8 mouse cellular contexts compared by ENCODE assay signal in genomic region chr2:112492856-112493538, GRCm38 (mm10). TPM values are rescaled to one million over a fixed set of nuclear protein-coding genes. Genes with fewer than 3 reads are reported as not detected.
A peak's percentile ranks its signal among the peaks of the same experiment; 100 is the strongest.
DNase-seq lines count a peak whose midpoint lies in the region; ATAC-seq and TF ChIP-seq lines count a peak whose summit lies in the region.

Aven (plus strand) TSS chr2:112492964.

- peak; percentile 87 for DNase-seq in CD4-positive, CD25-positive, alpha-beta regulatory T cell, adult 2 months (ENCODE audit: low read depth, low spot score)
- peak; percentile 93 for DNase-seq in kidney, postnatal 14 days
- DNase-seq in stomach, postnatal 0 days (ENCODE audit: low spot score): peak; percentile 88

- H3K4me3 ChIP-seq in brown adipose tissue, adult 24 weeks (ENCODE audit: insufficient read depth, low read depth, low read length): peak within 1 kb of the TSS; percentile 74
- H3K4me3 ChIP-seq in heart, embryonic 14.5 days (ENCODE audit: control insufficient read depth in 1 of 2, insufficient read depth in 1 of 2, low read depth in 1 of 2, low read length in 2 of 2): peak within 1 kb of the TSS; percentile 84 to 87
- peak within 1 kb of the TSS; percentile 84 for H3K4me3 ChIP-seq in liver, embryonic 16.5 days (ENCODE audit: low read depth, low read length)
- H3K4me3 ChIP-seq in neural tube, embryonic 12.5 days: peak within 1 kb of the TSS; percentile 71
- peak within 1 kb of the TSS; percentile 87 for H3K4me3 ChIP-seq in stomach, postnatal 0 days (ENCODE audit: low read depth, low read length)

- peak; percentile 75 for ATAC-seq in erythroid progenitor cell, adult 5-6 weeks (replicated peaks; ENCODE audit: low FRiP score, poor library complexity, severe bottlenecking)
- ATAC-seq in heart, embryonic 14.5 days (ENCODE audit: insufficient number of reproducible peaks, insufficient read depth, low FRiP score, low read depth): peak; percentile 94
- ATAC-seq in liver, embryonic 16.5 days (ENCODE audit: low read depth): peak; percentile 88
- peak; percentile 96 for ATAC-seq in neural tube, embryonic 12.5 days (ENCODE audit: low FRiP score, low read depth)
- peak; percentile 94 for ATAC-seq in stomach, postnatal 0 days (ENCODE audit: low FRiP score, low TSS enrichment)

- TF ChIP-seq CTCF in stomach, postnatal 0 days (IDR thresholded peaks at IDR 0.05; ENCODE audit: low read depth): peak; percentile 43

- H3K9ac ChIP-seq in heart, embryonic 14.5 days (ENCODE audit: low read length): peak within 1 kb of the TSS; percentile 99
- H3K9ac ChIP-seq in liver, embryonic 16.5 days (ENCODE audit: low read depth, low read length): peak within 1 kb of the TSS; percentile 96
- peak within 1 kb of the TSS; percentile 94 for H3K9ac ChIP-seq in neural tube, embryonic 12.5 days
- H3K9ac ChIP-seq in stomach, postnatal 0 days (ENCODE audit: low read length): peak within 1 kb of the TSS; percentile 99

- peak within 1 kb of the TSS; percentile 85 for H3K4me2 ChIP-seq in heart, embryonic 14.5 days (ENCODE audit: low read length)
- H3K4me2 ChIP-seq in liver, embryonic 16.5 days (ENCODE audit: low read depth, low read length): peak within 1 kb of the TSS; percentile 95
- H3K4me2 ChIP-seq in neural tube, embryonic 12.5 days (replicated peaks): peak within 1 kb of the TSS; percentile 72
- peak within 1 kb of the TSS; percentile 81 for H3K4me2 ChIP-seq in stomach, postnatal 0 days (replicated peaks; ENCODE audit: low read depth)

- no peaks in the 10 kb centered on the region for H3K36me3 ChIP-seq in heart, embryonic 14.5 days (ENCODE audit: control insufficient read depth, insufficient read depth, low read length)
- no peaks in the 10 kb centered on the region for H3K36me3 ChIP-seq in liver, embryonic 16.5 days (ENCODE audit: control insufficient read depth, insufficient read depth)
- H3K36me3 ChIP-seq in neural tube, embryonic 12.5 days: no peaks in the 10 kb centered on the region
- H3K36me3 ChIP-seq in stomach, postnatal 0 days (ENCODE audit: control insufficient read depth, insufficient read depth, low read length): no peaks in the 10 kb centered on the region

- no peaks in the 10 kb centered on the region for H3K9me3 ChIP-seq in heart, embryonic 14.5 days (ENCODE audit: control insufficient read depth, low read length)
- H3K9me3 ChIP-seq in liver, embryonic 16.5 days (replicated peaks; ENCODE audit: control insufficient read depth, low read length): no peaks in the 10 kb centered on the region
- H3K9me3 ChIP-seq in neural tube, embryonic 12.5 days: no peaks in the 10 kb centered on the region
- H3K9me3 ChIP-seq in stomach, postnatal 0 days (ENCODE audit: control insufficient read depth, low read length): no peaks in the 10 kb centered on the region

- WGBS in heart, embryonic 14.5 days: under 1% methylated on average over 77 of the region's 87 CpGs
- under 1% methylated on average over 65 of the region's 87 CpGs for WGBS in liver, embryonic 16.5 days (ENCODE audit: insufficient replicate concordance)
- WGBS in neural tube, embryonic 12.5 days: under 1% methylated on average over 81 of the region's 87 CpGs
- under 1% methylated on average over 41 of the region's 87 CpGs for WGBS in stomach, postnatal 0 days

- no peaks in the 10 kb centered on the region for H3K4me1 ChIP-seq in brown adipose tissue, adult 24 weeks (ENCODE audit: control insufficient read depth, insufficient read depth, insufficient read length, low read length)
- H3K4me1 ChIP-seq in heart, embryonic 14.5 days (ENCODE audit: control insufficient read depth in 2 of 2, insufficient read depth in 2 of 2, low read length in 2 of 2): peaks cover 2 to 7% of the 10 kb centered on the region in 2 experiments; a peak in 1 of 4 replicates
- peaks cover 17% of the 10 kb centered on the region for H3K4me1 ChIP-seq in liver, embryonic 16.5 days (ENCODE audit: control insufficient read depth, low read depth, low read length)
- peaks cover 16% of the 10 kb centered on the region; the same call in 1 of the 2 replicates for H3K4me1 ChIP-seq in neural tube, embryonic 12.5 days
- 0 out of 2 replicates have a peak, but pooled peaks cover 2% of the 10 kb centered on the region for H3K4me1 ChIP-seq in stomach, postnatal 0 days (replicated peaks; ENCODE audit: control insufficient read depth, insufficient read depth)

- no peak for TF ChIP-seq EP300 in stomach, postnatal 0 days (optimal IDR thresholded peaks at IDR 0.05)

- H3K27ac ChIP-seq in brown adipose tissue, adult 24 weeks (replicated peaks; ENCODE audit: low read depth, low read length): peak within 1 kb of the TSS; percentile 91
- H3K27ac ChIP-seq in heart, embryonic 14.5 days (replicated peaks in 1 of 2; ENCODE audit: control insufficient read depth in 1 of 2, insufficient read depth in 1 of 2, low read depth in 2 of 2, low read length in 2 of 2): peak within 1 kb of the TSS; percentile 91 to 100
- H3K27ac ChIP-seq in liver, embryonic 16.5 days (ENCODE audit: low read length): peak within 1 kb of the TSS; percentile 94
- H3K27ac ChIP-seq in neural tube, embryonic 12.5 days: peak within 1 kb of the TSS; percentile 94
- H3K27ac ChIP-seq in stomach, postnatal 0 days (replicated peaks): peak within 1 kb of the TSS; percentile 100

- no peaks in the 10 kb centered on the region for H3K27me3 ChIP-seq in heart, embryonic 14.5 days (ENCODE audit: control insufficient read depth, insufficient read depth, low read length)
- H3K27me3 ChIP-seq in liver, embryonic 16.5 days (ENCODE audit: control insufficient read depth, insufficient read depth, low read depth, low read length): no peaks in the 10 kb centered on the region
- H3K27me3 ChIP-seq in neural tube, embryonic 12.5 days (replicated peaks): no peaks in the 10 kb centered on the region
- H3K27me3 ChIP-seq in stomach, postnatal 0 days (ENCODE audit: control insufficient read depth, insufficient read depth, low read length): no peaks in the 10 kb centered on the region

RNA-seq across cellular contexts. Expression of gene Aven, which starts in this region (rescaled TPM):
- 11.8 and 15.8 TPM in 2 replicates for polyA plus RNA-seq in brown adipose tissue, adult 24 weeks (2012; ENCODE audit: insufficient read depth, insufficient read length, missing spikeins)
- 1.4 TPM in 1 of 2 replicates, not detected in the other for total RNA-seq in erythroid progenitor cell, adult 5-6 weeks (2015; ENCODE audit: low replicate concordance)
- 2.3 and 5.1 TPM in 2 replicates for total RNA-seq in erythroid progenitor cell, adult 5-6 weeks (2017; ENCODE audit: low replicate concordance)
- 6.0 and 8.3 TPM in 2 replicates for polyA plus RNA-seq in heart, embryonic 14.5 days (2014; fragmentation: Nextera tagmentation; extraction: Ambion mirVana)
- polyA plus RNA-seq in liver, embryonic 16.5 days (2015; fragmentation: Nextera tagmentation; extraction: Ambion mirVana): 3.4 and 3.7 TPM in 2 replicates
- polyA plus RNA-seq in neural tube, embryonic 12.5 days (2016; fragmentation: Nextera tagmentation; extraction: Ambion mirVana): 8.5 and 10.7 TPM in 2 replicates
- polyA plus RNA-seq in stomach, postnatal 0 days (2015; fragmentation: Nextera tagmentation; extraction: Ambion mirVana): 3.6 and 4.7 TPM in 2 replicates

Comparison
In these comparisons a context has a peak if more than half of its experiments do, and no peak if none do; other contexts are left out.
1. Peak in every context shown above with its lines: DNase-seq, ATAC-seq, H3K4me3 ChIP-seq and H3K27ac ChIP-seq.